Mouse (Mus musculus) hindbrain, embryonic 16.5 days (tissue): ENCODE results near the gene Il2ra. TPM values are rescaled to one million over a fixed set of nuclear protein-coding genes. Genes with fewer than 3 reads are reported as not detected.
"Not testable (repeated sequence)": the region's sequence is repeated elsewhere in the genome, so short reads cannot be mapped to it uniquely, and the experiment has no call there.

Experiments used
- ATAC-seq: fragments of 200-750 bp; cut with Nextera tagmentation; 2 replicates; pipeline ENCODE4 v1.8.0; 2017; ENCODE audit warnings: moderate TSS enrichment, moderate library complexity
- H3K27ac ChIP-seq: fragments of 300-500 bp; sonication (generic); 2 replicates; pipeline ENCODE4 v1.5.1; 2014; ENCODE audit warnings: low read depth, mild to moderate bottlenecking, control low read depth, low read length, moderate library complexity
- H3K27me3 ChIP-seq: fragments of 300-500 bp; sonication (generic); replicated peaks from 2 replicates; pipeline ENCODE4 v1.6.1; 2014; ENCODE audit warnings: low read length; ENCODE audit not compliant: control insufficient read depth, insufficient read depth
- H3K36me3 ChIP-seq: fragments of 300-500 bp; sonication (generic); 2 replicates; pipeline ENCODE4 v1.6.1; 2014; ENCODE audit warnings: mild to moderate bottlenecking, low read length, moderate library complexity, mixed read lengths; ENCODE audit not compliant: control insufficient read depth, insufficient read depth
- H3K4me1 ChIP-seq: fragments of 300-500 bp; sonication (generic); 2 replicates; pipeline ENCODE4 v1.6.1; 2014; ENCODE audit warnings: low read depth, low read length; ENCODE audit not compliant: control insufficient read depth, insufficient read depth
- H3K4me2 ChIP-seq: fragments of 300-500 bp; sonication (generic); 2 replicates; pipeline ENCODE4 v1.6.1; 2014; ENCODE audit warnings: mild to moderate bottlenecking, low read length, control low read depth, moderate library complexity
- H3K4me3 ChIP-seq: fragments of 300-500 bp; sonication (generic); 2 replicates; pipeline ENCODE4 v1.5.1; 2014; ENCODE audit warnings: mild to moderate bottlenecking, low read length, control low read depth, moderate library complexity
- H3K9ac ChIP-seq: fragments of 300-500 bp; sonication (generic); 2 replicates; pipeline ENCODE4 v1.6.1; 2014; ENCODE audit warnings: low read depth, mild to moderate bottlenecking, control low read depth, low read length, moderate library complexity
- H3K9me3 ChIP-seq: fragments of 300-500 bp; sonication (generic); 2 replicates; pipeline ENCODE4 v1.6.1; 2014; ENCODE audit warnings: mild to moderate bottlenecking, low read length, moderate library complexity; ENCODE audit not compliant: control insufficient read depth
- WGBS: fragments of 180-500 bp; shearing (Covaris S2); extraction: QIAGEN DNeasy Blood & Tissue Kit; methylation state at CpG from one replicate; pipeline ENCODE4 v1.1.7; 2014; 5-methylcytosine and 5-hydroxymethylcytosine counted together
- polyA plus RNA-seq: library from polyadenylated mRNA; unstranded; fragments of >200 nt; fragmentation: Nextera tagmentation; extraction: Ambion mirVana; gene quantifications from 2 replicates; pipeline ENCODE4 v1.2.1, GENCODE M21; 2015

Gene Il2ra
- polyA plus RNA-seq = 0.08 TPM in 1 of 2 replicates, not detected in the other

DNA sequence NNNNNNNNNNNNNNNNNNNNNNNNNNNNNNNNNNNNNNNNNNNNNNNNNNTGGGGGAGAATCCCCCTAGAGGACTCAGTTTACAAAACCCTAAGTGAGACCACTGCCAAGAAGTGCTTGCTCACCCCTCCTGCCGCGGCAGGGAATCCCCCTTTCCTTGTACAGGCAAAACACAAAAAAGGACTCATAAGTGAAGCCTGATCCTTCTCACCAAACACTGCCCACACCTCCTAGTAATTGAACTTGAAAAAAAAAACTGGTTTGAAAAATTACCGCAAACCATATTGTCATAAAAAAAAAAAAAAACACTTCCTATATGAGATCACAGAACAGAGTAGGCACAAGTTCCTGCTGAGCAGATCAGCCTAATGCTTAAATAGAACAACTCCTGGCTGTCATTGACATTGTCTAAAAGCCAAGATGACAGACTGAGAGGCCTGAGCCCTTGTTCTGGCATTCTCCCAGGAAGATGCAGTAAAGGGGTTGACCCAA, at the start of gene Il2ra:
TSS of gene Il2ra (plus strand) at position 357 of the 491 bp plus-strand sequence.
- ATAC-seq = no peak
- H3K27me3 ChIP-seq = no peaks in the 10 kb centered on the region
- H3K4me2 ChIP-seq = no peak within 1 kb of the TSS
- WGBS = 97% methylated on average over 3 of the region's 3 CpGs
- H3K9me3 ChIP-seq = no peaks in the 10 kb centered on the region
- H3K4me1 ChIP-seq = no peaks in the 10 kb centered on the region
- H3K9ac ChIP-seq = no peak within 1 kb of the TSS
- H3K27ac ChIP-seq = no peak within 1 kb of the TSS
- H3K36me3 ChIP-seq = no peaks in the 10 kb centered on the region
- no peak within 1 kb of the TSS for H3K4me3 ChIP-seq

DNA sequence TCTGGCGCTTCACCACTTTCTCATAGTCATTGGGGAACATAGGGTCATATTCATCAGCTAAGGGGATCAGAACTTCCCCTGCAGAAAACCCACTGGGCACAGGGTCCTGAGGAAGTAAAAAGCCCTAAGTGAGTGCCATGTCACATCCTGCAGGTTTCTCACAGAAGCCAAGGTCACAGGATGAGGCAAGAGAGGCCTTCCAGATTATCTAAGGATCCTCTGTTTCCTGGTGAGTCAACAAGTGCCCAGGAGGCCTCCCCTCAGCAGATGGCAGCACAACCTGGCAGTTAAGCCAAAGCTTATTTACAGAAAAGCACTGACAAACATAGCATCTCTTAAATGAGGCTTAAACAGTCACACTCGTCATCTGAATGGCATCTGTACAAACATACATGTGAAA, 45.9 kb upstream of the Il2ra start:
- Histone ChIP-seq H3K36me3 (peaks cover 50% of the 10 kb centered on the region), H3K9me3 (no peaks in the 10 kb centered on the region), H3K27ac (no peak overlapping the region), H3K27me3 (no peaks in the 10 kb centered on the region), H3K4me2 (no peak overlapping the region), H3K4me3 (no peak overlapping the region), H3K4me1 (peaks cover 3% of the 10 kb centered on the region), H3K9ac (no peak overlapping the region)
- ATAC-seq = no peak
- WGBS = 97% methylated on average over 2 of the region's 2 CpGs

DNA sequence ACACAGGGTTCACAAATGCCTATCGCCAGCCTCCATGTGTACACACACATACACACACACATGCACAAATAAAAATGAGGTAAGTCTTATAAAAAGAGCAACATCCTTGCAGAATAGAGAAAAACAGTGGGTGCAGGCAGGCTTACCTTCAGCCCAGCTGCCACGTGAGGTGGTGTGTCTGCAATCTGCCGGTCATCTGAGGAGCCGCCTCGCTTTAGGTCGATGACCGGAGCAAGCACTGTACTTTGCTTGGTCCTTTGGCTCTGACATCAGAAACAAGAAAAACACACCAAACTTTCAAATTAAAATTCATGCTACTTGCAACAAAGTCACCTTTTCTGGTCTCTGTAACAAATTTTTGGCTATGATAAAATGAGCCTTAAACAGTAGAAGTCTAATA, 44.7 kb upstream of the Il2ra start:
- H3K27ac ChIP-seq = no peak overlapping the region
- no peak overlapping the region for H3K4me3 ChIP-seq
- H3K4me2 ChIP-seq = no peak overlapping the region
- no peaks in the 10 kb centered on the region for H3K27me3 ChIP-seq
- ATAC-seq = no peak
- H3K4me1 ChIP-seq = peaks cover 9% of the 10 kb centered on the region
- WGBS = 96% methylated on average over 7 of the region's 7 CpGs
- peaks cover 42% of the 10 kb centered on the region for H3K36me3 ChIP-seq
- no peak overlapping the region for H3K9ac ChIP-seq
- no peaks in the 10 kb centered on the region for H3K9me3 ChIP-seq

DNA sequence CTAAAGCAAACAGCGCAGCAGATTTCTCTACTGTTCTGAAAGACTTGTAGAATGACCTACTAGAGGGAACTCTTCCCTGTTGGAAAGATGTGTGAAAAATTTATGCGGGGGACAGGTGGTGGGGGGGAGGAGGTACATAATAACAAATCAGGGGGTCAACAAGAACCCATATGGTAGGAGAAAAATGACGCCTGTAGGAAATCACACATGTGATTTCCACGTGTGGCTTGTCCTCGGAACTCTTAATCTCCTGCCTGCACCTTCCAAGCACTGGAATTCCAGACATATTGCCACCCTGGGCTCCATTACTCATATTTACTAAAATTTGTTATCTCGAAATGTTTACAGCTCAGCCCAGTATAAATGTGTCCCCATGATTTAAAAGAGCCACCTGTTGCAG, 40.8 kb upstream of the Il2ra start:
- peak overlapping the region; percentile 74 for H3K4me2 ChIP-seq
- no peaks in the 10 kb centered on the region for H3K27me3 ChIP-seq
- no peak for ATAC-seq
- H3K36me3 ChIP-seq = peaks cover 23% of the 10 kb centered on the region
- no peak overlapping the region for H3K27ac ChIP-seq
- peak overlapping the region; percentile 97 for H3K4me3 ChIP-seq
- 84% methylated on average over 6 of the region's 6 CpGs for WGBS
- no peaks in the 10 kb centered on the region for H3K9me3 ChIP-seq
- H3K4me1 ChIP-seq = peaks cover 9% of the 10 kb centered on the region
- H3K9ac ChIP-seq = no peak overlapping the region; the same call in 1 of the 2 replicates

GRCm38 (mm10) chr2:11602506-11603489, 39.8 kb upstream of the Il2ra start:
- Histone ChIP-seq H3K4me1 (peaks cover 9% of the 10 kb centered on the region), H3K36me3 (peaks cover 13% of the 10 kb centered on the region), H3K9me3 (no peaks in the 10 kb centered on the region), H3K27me3 (no peaks in the 10 kb centered on the region), H3K27ac (peak overlapping the region; percentile 81), H3K4me3 (peak overlapping the region; percentile 97), H3K4me2 (peak overlapping the region; percentile 74), H3K9ac (peak overlapping the region; percentile 98)
- WGBS = under 1% methylated on average over 64 of the region's 78 CpGs
- ATAC-seq = peak; percentile 100

DNA sequence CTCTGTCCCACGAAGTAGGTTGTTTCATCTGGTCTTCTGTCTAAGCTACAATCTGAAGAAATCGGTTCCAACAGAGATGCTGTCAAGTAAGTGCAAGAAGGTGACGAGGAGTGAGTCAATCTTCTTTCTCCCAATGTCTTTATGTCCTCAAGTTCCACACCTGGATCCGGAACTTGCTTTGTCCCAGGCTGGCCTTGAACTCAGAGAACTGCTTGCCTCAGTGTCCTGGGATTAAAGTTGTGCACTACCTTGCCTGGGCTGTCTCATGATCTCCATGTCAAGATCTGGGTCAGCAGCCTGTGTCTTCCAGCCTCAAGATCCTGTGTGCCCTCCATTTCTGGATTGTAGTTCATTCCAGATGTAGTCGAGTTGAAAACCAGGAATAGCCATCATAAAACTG, 38.6 kb upstream of the Il2ra start, which contains the start of gene Rbm17:
TSS of gene Rbm17 (minus strand) at position 101 of the 400 bp plus-strand sequence.
- Histone ChIP-seq H3K27ac (peak within 1 kb of the TSS; percentile 81), H3K4me2 (peak within 1 kb of the TSS; percentile 33; the same call in 1 of the 2 replicates), H3K9ac (peak within 1 kb of the TSS; percentile 98), H3K9me3 (no peaks in the 10 kb centered on the region), H3K27me3 (no peaks in the 10 kb centered on the region), H3K4me1 (peaks cover 9% of the 10 kb centered on the region), H3K36me3 (peaks cover 9% of the 10 kb centered on the region; the same call in 1 of the 2 replicates), H3K4me3 (peak within 1 kb of the TSS; percentile 97)
- WGBS = 84% methylated on average over 5 of the region's 5 CpGs
- no peak for ATAC-seq

GRCm38 (mm10) chr2:11604911-11605310, 37.7 kb upstream of the Il2ra start:
- no peak overlapping the region for H3K4me2 ChIP-seq
- peaks cover 6% of the 10 kb centered on the region; the same call in 1 of the 2 replicates for H3K36me3 ChIP-seq
- H3K27ac ChIP-seq = no peak overlapping the region
- no peaks in the 10 kb centered on the region for H3K27me3 ChIP-seq
- no peak overlapping the region for H3K9ac ChIP-seq
- peaks cover 9% of the 10 kb centered on the region for H3K4me1 ChIP-seq
- H3K4me3 ChIP-seq = no peak overlapping the region
- no peak for ATAC-seq
- no peaks in the 10 kb centered on the region for H3K9me3 ChIP-seq

DNA sequence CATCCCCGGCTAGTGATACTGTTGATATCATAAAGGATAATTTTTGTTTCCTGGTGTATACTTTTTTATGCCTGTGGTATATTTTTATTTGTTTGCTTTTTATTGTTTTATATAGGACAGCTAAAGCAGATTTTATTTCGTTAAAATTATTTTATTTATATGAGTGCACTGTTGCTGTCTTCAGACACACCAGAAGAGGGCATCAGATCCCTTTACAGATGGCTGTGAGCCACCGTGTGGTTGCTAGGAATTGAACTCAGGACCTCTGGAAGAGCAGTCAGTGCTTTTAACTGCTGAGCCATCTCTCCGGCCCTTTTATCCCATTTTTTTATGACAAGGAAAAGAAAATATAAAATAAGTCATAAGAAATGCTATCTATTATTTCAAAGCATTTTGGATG, 35.9 kb upstream of the Il2ra start:
- WGBS = 85% methylated on average over 4 of the region's 4 CpGs
- H3K9me3 ChIP-seq, H3K27ac ChIP-seq, H3K4me1 ChIP-seq, H3K4me2 ChIP-seq, H3K9ac ChIP-seq, H3K4me3 ChIP-seq, H3K36me3 ChIP-seq, H3K27me3 ChIP-seq, ATAC-seq: not testable (repeated sequence)

DNA sequence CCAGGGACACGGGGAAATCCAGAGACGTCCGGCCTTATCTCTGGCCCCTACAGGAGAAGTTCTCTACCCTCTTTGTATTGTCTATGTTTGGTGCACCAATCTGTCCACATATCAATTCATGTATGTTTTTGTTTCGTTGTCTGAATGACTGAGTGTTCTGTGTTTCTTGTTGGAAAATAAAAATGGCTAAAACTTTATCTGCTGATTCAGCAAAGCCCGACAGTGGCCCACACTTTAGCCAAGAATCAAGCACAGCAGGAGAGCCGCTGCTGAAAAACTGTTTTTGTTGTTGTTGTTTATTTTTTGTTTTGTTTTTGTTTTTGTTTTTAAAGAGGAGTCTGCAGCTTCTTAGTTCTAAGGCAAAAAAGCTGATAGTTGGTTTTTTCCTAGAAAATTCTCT, 29.7 kb upstream of the Il2ra start:
- 89% methylated on average over 6 of the region's 6 CpGs for WGBS
- H3K4me2 ChIP-seq, H3K4me3 ChIP-seq, H3K4me1 ChIP-seq, H3K27ac ChIP-seq, H3K36me3 ChIP-seq, H3K9ac ChIP-seq, ATAC-seq, H3K9me3 ChIP-seq, H3K27me3 ChIP-seq: not testable (repeated sequence)
